Mouse (Mus musculus): ENCODE measurements around the gene Ttll9. TPM values are rescaled to one million over a fixed set of nuclear protein-coding genes. Genes with fewer than 3 reads are reported as not detected.

The Ttll9 gene
- total and polyA plus RNA-seq, 3 experiments = 0.07 to 0.19 TPM; not detected in 1

DNA sequence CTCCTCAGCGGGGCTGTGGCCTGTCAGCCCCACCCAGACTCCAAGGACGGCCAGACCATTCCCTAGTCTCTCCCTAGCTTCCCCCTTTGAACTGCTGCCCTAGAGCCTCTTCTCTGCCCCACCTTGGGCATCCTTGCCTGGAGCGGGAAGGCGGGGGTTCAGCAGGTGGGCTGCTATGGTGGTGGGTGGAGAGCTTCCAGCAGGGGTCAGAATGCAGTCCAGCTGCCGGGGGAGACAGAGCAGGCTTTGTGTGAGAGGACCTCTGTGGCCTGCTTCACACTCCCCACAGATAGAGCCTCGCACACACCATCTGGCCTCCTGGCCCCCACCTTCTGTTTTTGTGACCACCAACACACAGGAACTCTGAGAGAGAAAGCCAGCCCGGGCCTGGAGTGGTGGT is 39.9 kb upstream of the Ttll9 start:
- Histone ChIP-seq H3K4me3 (ENCODE audit: control insufficient read depth in 1 of 2, insufficient read depth in 1 of 2, low read depth in 2 of 2, low read length in 2 of 2) (no peak overlapping the region), H3K27me3 (ENCODE audit: control insufficient read depth in 1 of 2, insufficient read depth in 2 of 2, low read length in 2 of 2) (no peaks in the 10 kb centered on the region), H3K79me2 (ENCODE audit: control insufficient read depth, insufficient read depth, low read length, poor library complexity) (no peaks in the 10 kb centered on the region), H3K9ac (ENCODE audit: control insufficient read depth, low read depth, low read length, poor library complexity, severe bottlenecking) (no peak overlapping the region), H3K4me1 (ENCODE audit: control insufficient read depth in 1 of 2, insufficient read depth in 2 of 2, low read length in 2 of 2) (0 out of 4 replicates have a peak, but pooled peaks cover 0 to 4% of the 10 kb centered on the region in 2 experiments), H3K9me3 (replicated peaks; ENCODE audit: insufficient read depth, low read length) (no peaks in the 10 kb centered on the region), H3K36me3 (ENCODE audit: control insufficient read depth in 1 of 2, insufficient read depth in 2 of 2, low read length in 2 of 2) (no peaks in the 10 kb centered on the region; a peak in 1 of 4 replicates), H3K27ac (ENCODE audit: control insufficient read depth, low read depth, low read length) (no peak overlapping the region)
- no peak for TF ChIP-seq USF1 (IDR thresholded peaks at IDR 0.05; ENCODE audit: low read depth, low read length)
- no peak for DNase-seq (ENCODE audit: low read depth, low spot score)

DNA sequence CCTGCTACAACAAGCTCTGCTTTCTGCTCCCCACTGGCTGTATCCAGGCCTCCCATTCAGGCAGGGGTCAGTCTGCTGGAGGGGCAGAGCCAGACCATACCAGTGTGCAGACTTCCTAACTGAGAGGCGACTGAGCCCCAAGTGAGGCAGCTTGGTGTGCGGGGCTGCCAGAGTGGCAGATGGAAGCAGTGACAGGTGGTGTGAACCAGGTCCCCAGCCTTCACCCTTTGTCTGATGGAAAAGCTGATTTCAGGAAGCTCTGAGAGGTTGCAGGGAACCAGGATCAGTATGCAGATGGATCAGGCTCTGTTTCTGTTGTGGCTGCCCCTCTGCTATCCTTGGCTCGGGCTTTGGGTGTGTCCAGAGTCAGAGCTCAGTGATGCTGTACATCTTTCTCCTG is 38.7 kb upstream of the Ttll9 start:
- Histone ChIP-seq H3K4me3 (ENCODE audit: control insufficient read depth in 1 of 2, insufficient read depth in 1 of 2, low read depth in 2 of 2, low read length in 2 of 2) (no peak overlapping the region), H3K9ac (ENCODE audit: control insufficient read depth, low read depth, low read length, poor library complexity, severe bottlenecking) (no peak overlapping the region), H3K27ac (ENCODE audit: control insufficient read depth, low read depth, low read length) (no peak overlapping the region), H3K36me3 (ENCODE audit: control insufficient read depth in 1 of 2, insufficient read depth in 2 of 2, low read length in 2 of 2) (no peaks in the 10 kb centered on the region; a peak in 1 of 4 replicates), H3K9me3 (replicated peaks; ENCODE audit: insufficient read depth, low read length) (no peaks in the 10 kb centered on the region), H3K27me3 (ENCODE audit: control insufficient read depth in 1 of 2, insufficient read depth in 2 of 2, low read length in 2 of 2) (no peaks in the 10 kb centered on the region), H3K4me1 (ENCODE audit: control insufficient read depth in 1 of 2, insufficient read depth in 2 of 2, low read length in 2 of 2) (0 out of 4 replicates have a peak, but pooled peaks cover 0 to 4% of the 10 kb centered on the region in 2 experiments), H3K79me2 (ENCODE audit: control insufficient read depth, insufficient read depth, low read length, poor library complexity) (no peaks in the 10 kb centered on the region)
- TF ChIP-seq POLR2AphosphoS5 (IDR thresholded peaks at IDR 0.05; ENCODE audit: borderline replicate concordance, low read depth, low read length) = no peak
- no peak for TF ChIP-seq E2F4 (IDR thresholded peaks at IDR 0.05; ENCODE audit: borderline replicate concordance, low read depth, low read length)
- no peak for TF ChIP-seq POLR2AphosphoS2 (IDR thresholded peaks at IDR 0.05; ENCODE audit: low read length)
- no peak for DNase-seq (ENCODE audit: low read depth, low spot score)

DNA sequence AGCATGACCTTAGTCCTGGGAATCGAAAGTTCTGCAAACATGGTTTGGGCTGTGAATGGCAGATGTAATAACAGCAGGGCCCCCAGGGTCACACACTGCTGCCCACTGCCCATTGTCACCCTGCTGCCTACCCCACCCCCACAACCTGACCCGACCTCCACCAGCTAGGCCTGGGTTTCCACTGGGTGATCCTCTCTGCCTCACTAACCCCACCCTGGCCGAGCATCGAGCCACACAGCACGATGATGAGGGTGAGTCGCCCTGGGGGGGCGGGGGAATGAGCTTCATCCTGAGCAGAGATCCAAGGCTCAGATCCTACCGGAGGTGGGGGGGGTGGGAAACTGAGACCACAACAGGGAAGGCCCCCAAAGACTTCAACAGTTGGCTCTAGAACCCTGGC is 38.2 kb upstream of the Ttll9 start:
- no peak for TF ChIP-seq E2F4 (IDR thresholded peaks at IDR 0.05; ENCODE audit: borderline replicate concordance, low read depth, low read length)
- Histone ChIP-seq H3K36me3 (ENCODE audit: control insufficient read depth in 1 of 2, insufficient read depth in 2 of 2, low read length in 2 of 2) (no peaks in the 10 kb centered on the region), H3K4me1 (ENCODE audit: control insufficient read depth in 1 of 2, insufficient read depth in 2 of 2, low read length in 2 of 2) (no peaks in the 10 kb centered on the region), H3K27ac (ENCODE audit: control insufficient read depth, low read depth, low read length) (no peak overlapping the region), H3K27me3 (ENCODE audit: control insufficient read depth in 1 of 2, insufficient read depth in 2 of 2, low read length in 2 of 2) (no peaks in the 10 kb centered on the region), H3K79me2 (ENCODE audit: control insufficient read depth, insufficient read depth, low read length, poor library complexity) (no peaks in the 10 kb centered on the region), H3K9ac (ENCODE audit: control insufficient read depth, low read depth, low read length, poor library complexity, severe bottlenecking) (no peak overlapping the region), H3K4me3 (ENCODE audit: control insufficient read depth in 1 of 2, insufficient read depth in 1 of 2, low read depth in 2 of 2, low read length in 2 of 2) (no peak overlapping the region), H3K9me3 (replicated peaks; ENCODE audit: insufficient read depth, low read length) (no peaks in the 10 kb centered on the region)
- DNase-seq (ENCODE audit: low read depth, low spot score) = no peak

DNA sequence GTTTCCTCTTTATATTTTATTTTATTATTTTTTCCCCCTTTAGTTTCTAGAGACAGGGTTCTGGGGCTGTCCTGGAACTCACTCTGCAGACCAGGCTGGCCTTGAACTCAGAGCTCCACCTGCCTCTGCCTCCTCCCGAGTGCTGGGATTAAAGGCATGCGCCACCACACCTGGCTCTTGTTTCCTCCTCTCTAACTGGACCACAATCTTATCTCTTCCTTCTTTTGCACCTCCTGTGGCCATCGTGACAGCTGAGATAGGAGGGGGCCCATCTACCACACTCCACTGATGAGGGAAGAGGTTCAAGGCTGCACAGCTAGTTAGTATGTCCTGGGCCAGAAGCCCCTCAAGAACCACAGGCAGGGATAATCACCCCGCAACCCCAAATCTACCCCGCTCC is 37.7 kb upstream of the Ttll9 start:
- DNase-seq (ENCODE audit: low read depth, low spot score) = peak; percentile 41
- no peaks in the 10 kb centered on the region for H3K36me3 ChIP-seq (ENCODE audit: control insufficient read depth in 1 of 2, insufficient read depth in 2 of 2, low read length in 2 of 2)
- H3K9ac ChIP-seq (ENCODE audit: control insufficient read depth, low read depth, low read length, poor library complexity, severe bottlenecking) = no peak overlapping the region
- no peak overlapping the region for H3K4me3 ChIP-seq (ENCODE audit: control insufficient read depth in 1 of 2, insufficient read depth in 1 of 2, low read depth in 2 of 2, low read length in 2 of 2)
- no peaks in the 10 kb centered on the region for H3K4me1 ChIP-seq (ENCODE audit: control insufficient read depth in 1 of 2, insufficient read depth in 2 of 2, low read length in 2 of 2)
- TF ChIP-seq TCF12 (IDR thresholded peaks at IDR 0.05; ENCODE audit: low read depth, low read length) (peak; percentile 48), EP300 (IDR thresholded peaks at IDR 0.05; ENCODE audit: low read depth in 1 of 2, low read length in 2 of 2) (peak in 1 of 2 experiments; percentile 37; a peak in 1 of 4 replicates), TBP (IDR thresholded peaks at IDR 0.05; ENCODE audit: low read depth, low read length) (peak; percentile 67), NELFE (IDR thresholded peaks at IDR 0.05; ENCODE audit: low read depth, low read length) (no peak), MXI1 (IDR thresholded peaks at IDR 0.05; ENCODE audit: low read depth, low read length) (no peak), GATA1 (IDR thresholded peaks at IDR 0.05; ENCODE audit: low read depth, low read length) (0 out of 2 replicates have a peak, but pooled peaks have one; percentile 45)
- H3K79me2 ChIP-seq (ENCODE audit: control insufficient read depth, insufficient read depth, low read length, poor library complexity) = no peaks in the 10 kb centered on the region
- H3K27me3 ChIP-seq (ENCODE audit: control insufficient read depth in 1 of 2, insufficient read depth in 2 of 2, low read length in 2 of 2) = no peaks in the 10 kb centered on the region
- H3K27ac ChIP-seq (ENCODE audit: control insufficient read depth, low read depth, low read length) = no peak overlapping the region
- H3K9me3 ChIP-seq (replicated peaks; ENCODE audit: insufficient read depth, low read length) = no peaks in the 10 kb centered on the region
